Mouse (Mus musculus): ENCODE results near the gene Pde4b.

Gene Pde4b

GRCm38 (mm10) chr4:102382763-102383505 is 295.6 kb downstream of the Pde4b start:
- in situ Hi-C loops (cut with MboI; ENCODE audit: unreplicated experiment in 2 of 2) = no loop called here

- in situ Hi-C loops (cut with MboI; ENCODE audit: unreplicated experiment in 2 of 2) = no loop called here
Observed at GRCm38 (mm10) chr4:102393605-102394004, 306.3 kb downstream of the Pde4b start.

GRCm38 (mm10) chr4:102397334-102397733 is 310.0 kb downstream of the Pde4b start:
- in situ Hi-C loops (cut with MboI; ENCODE audit: unreplicated experiment in 2 of 2) = no loop called here

- in situ Hi-C loops (cut with MboI; ENCODE audit: unreplicated experiment in 2 of 2) = no loop called here
Observed at GRCm38 (mm10) chr4:102398512-102398911, 311.2 kb downstream of the Pde4b start.

- in situ Hi-C loops (cut with MboI; ENCODE audit: unreplicated experiment in 2 of 2) = no loop called here
Observed at GRCm38 (mm10) chr4:102406848-102407247, 319.5 kb downstream of the Pde4b start.

GRCm38 (mm10) chr4:102408132-102408531 is 320.8 kb downstream of the Pde4b start:
- in situ Hi-C loops (cut with MboI; ENCODE audit: unreplicated experiment in 2 of 2) = no loop called here

- in situ Hi-C loops (cut with MboI; ENCODE audit: unreplicated experiment in 2 of 2) = no loop called here
Observed at GRCm38 (mm10) chr4:102408938-102409337, 321.6 kb downstream of the Pde4b start.

- in situ Hi-C loops (cut with MboI; ENCODE audit: unreplicated experiment in 2 of 2) = no loop called here
Observed at GRCm38 (mm10) chr4:102413101-102413500, 325.8 kb downstream of the Pde4b start.

GRCm38 (mm10) chr4:102413794-102414193 is 326.5 kb downstream of the Pde4b start:
- in situ Hi-C loops (cut with MboI; ENCODE audit: unreplicated experiment in 2 of 2) = no loop called here

- in situ Hi-C loops (cut with MboI; ENCODE audit: unreplicated experiment in 2 of 2) = no loop called here
Observed at GRCm38 (mm10) chr4:102414610-102415009, 327.3 kb downstream of the Pde4b start.

GRCm38 (mm10) chr4:102420794-102421397 is 333.6 kb downstream of the Pde4b start:
- in situ Hi-C loops (cut with MboI; ENCODE audit: unreplicated experiment in 2 of 2) = no loop called here

GRCm38 (mm10) chr4:102421398-102421859 is 334.1 kb downstream of the Pde4b start:
- in situ Hi-C loops (cut with MboI; ENCODE audit: unreplicated experiment in 2 of 2) = no loop called here

GRCm38 (mm10) chr4:102424104-102424503 is 336.8 kb downstream of the Pde4b start:
- in situ Hi-C loops (cut with MboI; ENCODE audit: unreplicated experiment in 2 of 2) = no loop called here

GRCm38 (mm10) chr4:102425422-102425821 is 338.1 kb downstream of the Pde4b start:
- in situ Hi-C loops (cut with MboI; ENCODE audit: unreplicated experiment in 2 of 2) = no loop called here

GRCm38 (mm10) chr4:102429730-102430341 is 342.5 kb downstream of the Pde4b start:
- in situ Hi-C loops (cut with MboI; ENCODE audit: unreplicated experiment in 2 of 2) = no loop called here

- in situ Hi-C loops (cut with MboI; ENCODE audit: unreplicated experiment in 2 of 2) = no loop called here
Observed at GRCm38 (mm10) chr4:102432040-102432782, 344.9 kb downstream of the Pde4b start.

- in situ Hi-C loops (cut with MboI; ENCODE audit: unreplicated experiment in 2 of 2) = no loop called here
Observed at GRCm38 (mm10) chr4:102439401-102440118, 352.2 kb downstream of the Pde4b start.

- in situ Hi-C loops (cut with MboI; ENCODE audit: unreplicated experiment in 2 of 2) = no loop called here
Observed at GRCm38 (mm10) chr4:102440119-102440481, 352.8 kb downstream of the Pde4b start.

GRCm38 (mm10) chr4:102443533-102443932 is 356.2 kb downstream of the Pde4b start:
- in situ Hi-C loops (cut with MboI; ENCODE audit: unreplicated experiment in 2 of 2) = no loop called here

- in situ Hi-C loops (cut with MboI; ENCODE audit: unreplicated experiment in 2 of 2) = no loop called here
Observed at GRCm38 (mm10) chr4:102444501-102444900, 357.2 kb downstream of the Pde4b start.
